ENCODE assay signal across 9 mouse cellular contexts in genomic region chr9:105857773-105858172, GRCm38 (mm10). TPM values are rescaled to one million over a fixed set of nuclear protein-coding genes. Genes with fewer than 3 reads are reported as not detected.
A peak's percentile ranks its signal among the peaks of the same experiment; 100 is the strongest.
DNase-seq lines count a peak whose midpoint lies in the region; ATAC-seq lines count a peak whose summit lies in the region.
"Had no signal": no experiment of that assay in that cellular context is flagged by ENCODE, and none has a peak within 500 bp of the region (broad histone marks: within the 10 kb centered on the region; RNA-seq: fewer than 3 reads in every experiment).

No protein-coding gene starts in this region.

- no peaks in the 10 kb centered on the region for H3K4me1 ChIP-seq in forebrain, embryonic 14.5 days (ENCODE audit: control insufficient read depth, insufficient read depth, low read length)
- no peaks in the 10 kb centered on the region; the same call in 1 of the 2 replicates for H3K4me1 ChIP-seq in hindbrain, embryonic 16.5 days (ENCODE audit: control insufficient read depth, insufficient read depth, low read depth, low read length)
- H3K4me1 ChIP-seq in midbrain, embryonic 11.5 days (ENCODE audit: control insufficient read depth, insufficient read depth, low read length) = no peaks in the 10 kb centered on the region

- no peak overlapping the region for H3K9ac ChIP-seq in forebrain, embryonic 14.5 days (ENCODE audit: low read length)
- H3K9ac ChIP-seq in hindbrain, embryonic 16.5 days (ENCODE audit: low read depth, low read length) = no peak overlapping the region
- no peak overlapping the region for H3K9ac ChIP-seq in midbrain, embryonic 11.5 days (ENCODE audit: low read length)

- no peak overlapping the region for H3K4me3 ChIP-seq in forebrain, embryonic 14.5 days (ENCODE audit: low read depth, low read length)
- H3K4me3 ChIP-seq in hindbrain, embryonic 16.5 days (ENCODE audit: low read length) = no peak overlapping the region
- no peak overlapping the region for H3K4me3 ChIP-seq in midbrain, embryonic 11.5 days (ENCODE audit: low read depth, low read length)

- no peaks in the 10 kb centered on the region for H3K36me3 ChIP-seq in forebrain, embryonic 14.5 days (ENCODE audit: control insufficient read depth, insufficient read depth, low read length)
- no peaks in the 10 kb centered on the region for H3K36me3 ChIP-seq in hindbrain, embryonic 16.5 days (ENCODE audit: control insufficient read depth, insufficient read depth, low read length)
- no peaks in the 10 kb centered on the region for H3K36me3 ChIP-seq in midbrain, embryonic 11.5 days (ENCODE audit: control insufficient read depth, insufficient read depth, low read length)
- H3K36me3 ChIP-seq: G1E had no signal

- peak; percentile 73 for ATAC-seq in forebrain, embryonic 14.5 days
- ATAC-seq in hindbrain, embryonic 16.5 days = peak; percentile 60
- ATAC-seq in midbrain, embryonic 11.5 days (ENCODE audit: low FRiP score) = 0 out of 2 replicates have a peak, but pooled peaks have one; percentile 19

- H3K27ac ChIP-seq in forebrain, embryonic 14.5 days (ENCODE audit: low read depth, low read length) = no peak overlapping the region
- H3K27ac ChIP-seq in hindbrain, embryonic 16.5 days (ENCODE audit: low read depth, low read length) = no peak overlapping the region
- H3K27ac ChIP-seq in midbrain, embryonic 11.5 days (ENCODE audit: low read depth, low read length) = no peak overlapping the region

- DNase-seq in heart, adult 11 months = peak; percentile 90
- DNase-seq in heart, postnatal 25 days (ENCODE audit: low spot score) = no peak
- DNase-seq in brain, embryonic 18.5 days (ENCODE audit: low read depth, low spot score) = peak; percentile 32
- peak; percentile 82 for DNase-seq in forebrain, embryonic 14.5 days (ENCODE audit: low spot score)
- peak; percentile 24 to 38 for DNase-seq in left cerebral cortex, adult 8-10 months (ENCODE audit: low spot score in 2 of 2)
- DNase-seq in midbrain, embryonic 11.5 days (ENCODE audit: low spot score, missing footprints) = peak; percentile 93
- DNase-seq in spleen, postnatal 4 days (ENCODE audit: low spot score in 2 of 2) = peak; percentile 26 to 69

- H3K27me3 ChIP-seq in forebrain, embryonic 14.5 days (replicated peaks; ENCODE audit: control insufficient read depth, insufficient read depth, low read length) = no peaks in the 10 kb centered on the region
- H3K27me3 ChIP-seq in hindbrain, embryonic 16.5 days (replicated peaks; ENCODE audit: control insufficient read depth, insufficient read depth, low read length) = no peaks in the 10 kb centered on the region
- no peaks in the 10 kb centered on the region for H3K27me3 ChIP-seq in midbrain, embryonic 11.5 days (ENCODE audit: control insufficient read depth, insufficient read depth, low read length)

- intact Hi-C loops in heart, postnatal 25 days (cut with DNase I) = loop anchor here (1.0 to 10.0 kb wide), 3 partner anchors 129 to 363 kb away; no protein-coding TSS in a partner anchor

- no peaks in the 10 kb centered on the region for H3K9me3 ChIP-seq in forebrain, embryonic 14.5 days (replicated peaks; ENCODE audit: control insufficient read depth, low read length)
- H3K9me3 ChIP-seq in hindbrain, embryonic 16.5 days (ENCODE audit: control insufficient read depth, low read length) = no peaks in the 10 kb centered on the region
- H3K9me3 ChIP-seq in midbrain, embryonic 11.5 days (ENCODE audit: control insufficient read depth, low read length) = no peaks in the 10 kb centered on the region

- H3K4me2 ChIP-seq in forebrain, embryonic 14.5 days (ENCODE audit: low read length) = no peak overlapping the region
- no peak overlapping the region for H3K4me2 ChIP-seq in hindbrain, embryonic 16.5 days (ENCODE audit: low read length)
- no peak overlapping the region for H3K4me2 ChIP-seq in midbrain, embryonic 11.5 days

- 16% methylated on average over 6 of the region's 6 CpGs for WGBS in forebrain, embryonic 14.5 days
- WGBS in hindbrain, embryonic 16.5 days = 9% methylated on average over 6 of the region's 6 CpGs
- 16% methylated on average over 6 of the region's 6 CpGs for WGBS in midbrain, embryonic 11.5 days

RNA-seq across cellular contexts. Expression of gene Col6a6, which starts 29.8 kb away (rescaled TPM):
- total RNA-seq in heart, postnatal 25 days (2021) = 1 to 10 TPM; 4.5 to 4.6 TPM
- polyA plus RNA-seq in forebrain, embryonic 14.5 days (2014; fragmentation: Nextera tagmentation; extraction: Ambion mirVana) = 0.05 TPM in 1 of 2 replicates, not detected in the other
- 0.25 and 0.34 TPM in 2 replicates for polyA plus RNA-seq in hindbrain, embryonic 16.5 days (2015; fragmentation: Nextera tagmentation; extraction: Ambion mirVana)
- total RNA-seq in left cerebral cortex, adult 8-10 months (2022) = under 1 TPM; 0.41 to 0.70 (median 0.63) TPM
- polyA plus RNA-seq in midbrain, embryonic 11.5 days (2014; fragmentation: Nextera tagmentation; extraction: Ambion mirVana) = 0.14 and 0.15 TPM in 2 replicates
- polyA plus RNA-seq: G1E had no signal

Comparison
In these comparisons a context has a peak if more than half of its experiments do, and no peak if none do; other contexts are left out.
1. ATAC-seq: peak in every context shown above with its lines; median percentile 73 in forebrain, embryonic 14.5 days; 60 in hindbrain, embryonic 16.5 days; 19 in midbrain, embryonic 11.5 days.